Mouse (Mus musculus): ENCODE measurements around the gene Gzmm.
"Not testable (repeated sequence)": the region's sequence is repeated elsewhere in the genome, so short reads cannot be mapped to it uniquely, and the experiment has no call there.

The Gzmm gene

GRCm38 (mm10) chr10:79701443-79702129 is 12.8 kb downstream of the Gzmm start:
- DNase-seq (ENCODE audit: low spot score in 2 of 2), result no peak

GRCm38 (mm10) chr10:79702970-79703369 is 14.2 kb downstream of the Gzmm start:
- not testable (repeated sequence) for DNase-seq (ENCODE audit: low spot score in 2 of 2)

- DNase-seq (ENCODE audit: low spot score in 2 of 2), result no peak
Observed at GRCm38 (mm10) chr10:79703541-79703940, 14.7 kb downstream of the Gzmm start.

- peak; percentile 96 to 99 for DNase-seq (ENCODE audit: low spot score in 2 of 2)
Observed at GRCm38 (mm10) chr10:79704065-79704969, 15.5 kb downstream of the Gzmm start, which contains the start of gene Bsg. Gene Bsg (plus strand): TSS chr10:79704491.

- DNase-seq (ENCODE audit: low spot score in 2 of 2), result no peak
Observed at GRCm38 (mm10) chr10:79704970-79705360, 16.1 kb downstream of the Gzmm start.

- DNase-seq (ENCODE audit: low spot score in 2 of 2), result no peak
Observed at GRCm38 (mm10) chr10:79705951-79706350, 17.1 kb downstream of the Gzmm start.

- DNase-seq (ENCODE audit: low spot score in 2 of 2), result no peak
Observed at GRCm38 (mm10) chr10:79706406-79707094, 17.7 kb downstream of the Gzmm start.

- DNase-seq (ENCODE audit: low spot score in 2 of 2), result no peak
Observed at GRCm38 (mm10) chr10:79707162-79707561, 18.3 kb downstream of the Gzmm start.

GRCm38 (mm10) chr10:79707759-79708158 is 18.9 kb downstream of the Gzmm start:
- no peak for DNase-seq (ENCODE audit: low spot score in 2 of 2)

- no peak for DNase-seq (ENCODE audit: low spot score in 2 of 2)
Observed at GRCm38 (mm10) chr10:79708668-79709067, 19.8 kb downstream of the Gzmm start.

- no peak for DNase-seq (ENCODE audit: low spot score in 2 of 2)
Observed at GRCm38 (mm10) chr10:79709307-79709706, 20.5 kb downstream of the Gzmm start.

- DNase-seq (ENCODE audit: low spot score in 2 of 2), result no peak
Observed at GRCm38 (mm10) chr10:79712029-79712428, 23.2 kb downstream of the Gzmm start.

GRCm38 (mm10) chr10:79712499-79713126 is 23.8 kb downstream of the Gzmm start:
- DNase-seq (ENCODE audit: low spot score in 2 of 2), result peak; percentile 80 to 84

GRCm38 (mm10) chr10:79713163-79713562 is 24.3 kb downstream of the Gzmm start:
- no peak for DNase-seq (ENCODE audit: low spot score in 2 of 2)

GRCm38 (mm10) chr10:79714996-79715395 is 26.2 kb downstream of the Gzmm start:
- no peak for DNase-seq (ENCODE audit: low spot score in 2 of 2)

GRCm38 (mm10) chr10:79716254-79716987 is 27.6 kb downstream of the Gzmm start, which contains the start of gene Hcn2:
Gene Hcn2 (plus strand): TSS chr10:79716634.
- no peak for DNase-seq (ENCODE audit: low spot score in 2 of 2)

- peak; percentile 54 to 64 for DNase-seq (ENCODE audit: low spot score in 2 of 2)
Observed at GRCm38 (mm10) chr10:79716988-79717355, 28.2 kb downstream of the Gzmm start.

GRCm38 (mm10) chr10:79717640-79718357 is 29.0 kb downstream of the Gzmm start:
- no peak for DNase-seq (ENCODE audit: low spot score in 2 of 2)

- no peak for DNase-seq (ENCODE audit: low spot score in 2 of 2)
Observed at GRCm38 (mm10) chr10:79721089-79721488, 32.3 kb downstream of the Gzmm start.

GRCm38 (mm10) chr10:79723047-79723446 is 34.2 kb downstream of the Gzmm start:
- no peak for DNase-seq (ENCODE audit: low spot score in 2 of 2)
